Mouse (Mus musculus): ENCODE data around the gene Pramef8.
"Not testable (repeated sequence)": the region's sequence is repeated elsewhere in the genome, so short reads cannot be mapped to it uniquely, and the experiment has no call there.

The Pramef8 gene

GRCm38 (mm10) chr4:143412219-143413092, at the start of gene Pramef8:
Gene Pramef8, plus strand, starts transcription at chr4:143412426.
- peak; percentile 79 for DNase-seq (ENCODE audit: low spot score)

- DNase-seq (ENCODE audit: low spot score), result no peak
These were observed 45.7 kb upstream of the Pramef8 start for GRCm38 (mm10) chr4:143366415-143367041.

DNA sequence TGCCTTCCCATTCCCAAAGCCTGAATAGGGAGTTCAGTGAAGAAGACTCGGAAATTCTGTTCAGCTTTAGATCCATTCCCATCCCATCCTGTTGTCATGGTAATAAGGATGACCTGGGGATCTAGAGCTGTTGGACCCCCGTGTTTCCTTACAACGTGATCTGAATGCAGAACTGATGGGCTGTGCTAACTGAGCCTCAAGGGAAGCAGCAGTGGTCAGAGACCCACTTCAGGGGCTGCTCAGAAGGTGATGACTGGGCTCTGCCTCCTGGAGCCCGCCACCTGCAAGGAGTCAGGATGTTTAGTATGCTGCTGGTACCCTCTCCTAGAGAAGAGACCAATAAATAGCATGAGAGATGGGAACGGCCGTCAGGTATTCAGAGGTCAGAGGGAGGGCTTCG, 32.7 kb upstream of the Pramef8 start:
- DNase-seq (ENCODE audit: low spot score), result no peak

GRCm38 (mm10) chr4:143379931-143380715, 32.1 kb upstream of the Pramef8 start:
- no peak for DNase-seq (ENCODE audit: low spot score)

DNA sequence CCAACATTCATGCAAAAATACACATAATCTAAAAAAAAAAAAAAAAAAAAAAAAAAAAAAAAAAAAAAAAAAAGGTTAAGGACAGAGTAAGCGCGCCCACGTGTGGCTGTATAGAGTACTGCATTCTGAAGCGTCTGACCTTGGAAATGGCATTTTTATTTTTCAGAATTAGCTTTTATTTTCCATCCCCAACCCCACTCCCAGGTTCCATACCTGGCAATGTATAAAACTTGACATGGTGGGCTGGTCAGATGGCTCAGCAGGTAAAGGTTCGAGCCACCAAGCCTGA, 31.6 kb upstream of the Pramef8 start:
- DNase-seq (ENCODE audit: low spot score), result no peak

- DNase-seq (ENCODE audit: low spot score), result no peak
These were observed 30.1 kb upstream of the Pramef8 start for GRCm38 (mm10) chr4:143382163-143382562.

DNA sequence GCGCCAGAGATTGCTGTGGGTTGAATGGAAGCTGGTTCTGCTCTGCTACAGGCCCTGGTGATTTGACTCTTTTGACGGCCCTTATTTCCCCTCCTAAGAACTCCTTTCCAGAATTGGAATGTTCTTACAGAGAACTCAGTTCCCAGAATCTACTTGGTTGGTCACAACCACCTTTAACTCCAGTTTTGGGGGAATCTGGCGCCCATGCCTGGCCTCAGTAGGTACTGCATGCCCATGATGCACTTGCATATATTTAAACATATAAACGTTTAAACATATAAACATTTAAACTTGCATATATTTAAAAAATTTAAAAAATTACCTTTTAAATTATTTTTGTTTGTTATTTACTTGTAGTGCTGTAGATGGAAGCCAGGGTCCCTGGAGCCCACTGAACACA, 28.6 kb upstream of the Pramef8 start:
- no peak for DNase-seq (ENCODE audit: low spot score)

- DNase-seq (ENCODE audit: low spot score), result no peak
These were observed 23.1 kb upstream of the Pramef8 start for GRCm38 (mm10) chr4:143388955-143389702.

DNA sequence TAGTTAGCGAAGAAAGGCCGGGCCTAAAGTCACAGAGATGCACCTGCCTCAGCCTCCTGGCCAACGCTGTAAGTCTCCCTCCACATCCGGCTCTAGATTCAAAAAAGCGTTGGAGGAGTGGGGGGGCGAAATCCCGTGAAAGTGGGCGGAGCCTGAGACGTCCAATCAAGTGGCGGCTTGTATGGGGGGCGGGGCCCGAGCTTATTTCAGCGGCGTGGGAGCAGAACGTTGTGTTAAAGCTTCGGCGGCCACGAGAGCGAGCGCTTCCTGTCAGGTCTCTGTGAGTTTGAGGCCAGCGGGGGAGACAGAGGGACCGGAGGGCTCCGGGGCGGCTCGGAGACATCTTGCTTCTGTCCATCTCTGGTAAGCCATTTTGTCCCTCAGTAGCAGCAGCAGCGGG, 18.0 kb upstream of the Pramef8 start, which contains the start of gene Pramel1:
TSS of gene Pramel1 (plus strand) at position 248 of the 400 bp plus-strand sequence.
- no peak for DNase-seq (ENCODE audit: low spot score)

DNA sequence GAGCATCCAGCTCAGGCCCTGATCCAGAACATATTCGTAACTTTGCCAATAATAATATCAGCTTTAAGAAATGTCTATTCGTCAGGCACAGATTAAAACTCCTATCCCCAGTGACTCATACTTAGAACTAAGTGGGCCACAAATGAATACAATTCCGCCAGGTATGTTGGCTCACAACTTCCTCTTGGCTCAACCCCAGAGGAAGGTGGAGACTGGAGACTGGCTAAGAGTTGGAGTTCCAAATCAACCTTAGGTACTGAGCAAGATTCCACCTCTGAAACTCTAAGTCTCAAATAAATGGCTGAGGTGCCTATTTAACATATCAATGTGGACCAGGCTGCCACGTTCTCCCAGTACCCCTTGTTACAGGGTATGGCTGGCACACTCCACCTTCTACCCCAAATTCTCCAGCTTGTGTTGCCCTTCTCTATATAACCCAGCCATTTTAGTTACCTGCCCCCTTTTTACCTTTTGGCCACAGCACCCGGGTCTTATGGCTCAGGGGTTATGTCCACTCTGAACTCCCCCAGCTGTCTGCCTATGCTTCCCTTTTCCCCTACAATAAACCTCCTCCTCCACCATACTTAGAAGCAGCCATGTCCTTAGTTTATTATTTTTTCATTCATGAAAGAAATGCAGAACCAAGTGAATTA, 534 bp upstream of the Pramef8 start:
- no peak for DNase-seq (ENCODE audit: low spot score)

DNA sequence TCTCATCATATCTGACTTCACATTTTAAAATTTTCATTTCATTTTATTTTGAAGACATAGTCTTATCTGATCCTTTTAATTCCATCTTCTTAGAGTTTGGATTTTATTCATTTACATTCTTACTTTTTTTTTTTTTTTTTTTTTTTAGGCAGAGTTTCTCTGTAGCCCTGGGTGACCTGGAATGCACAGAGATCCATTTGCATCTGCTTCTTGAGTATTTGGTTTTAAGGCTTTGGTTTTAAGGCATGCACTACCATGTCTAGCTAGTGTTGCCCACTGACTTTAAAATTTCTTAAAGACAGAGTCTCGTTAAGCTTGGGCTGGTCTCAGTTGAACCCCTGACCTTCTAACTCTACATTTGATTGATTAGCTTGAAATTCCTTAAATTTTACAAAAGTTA, 1.4 kb downstream of the Pramef8 start:
- no peak for DNase-seq (ENCODE audit: low spot score)

GRCm38 (mm10) chr4:143414121-143414520, 1.9 kb downstream of the Pramef8 start:
- no peak for DNase-seq (ENCODE audit: low spot score)

DNA sequence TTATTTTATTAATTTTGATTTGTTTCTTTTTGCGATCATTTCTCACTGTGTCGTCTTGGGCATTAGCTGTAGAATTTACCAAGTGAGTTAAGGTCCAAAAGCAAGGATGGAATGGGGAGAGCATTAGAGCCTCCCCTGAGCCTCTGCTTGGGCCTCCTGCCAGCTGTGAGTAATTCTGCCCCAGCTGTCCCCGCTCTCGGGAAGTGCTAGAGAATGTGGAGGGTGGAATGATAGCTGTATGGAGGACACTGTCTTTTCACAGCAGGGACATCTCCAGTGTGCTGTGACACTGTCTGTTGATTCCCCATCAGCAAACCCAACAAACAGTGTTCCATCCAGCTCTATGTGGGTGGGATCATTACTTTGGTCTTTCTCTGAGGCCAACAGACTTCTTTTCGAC, 14.5 kb downstream of the Pramef8 start:
- not testable (repeated sequence) for DNase-seq (ENCODE audit: low spot score)

GRCm38 (mm10) chr4:143450224-143450623, 38.0 kb downstream of the Pramef8 start, which contains the start of gene Oog4:
Gene Oog4, minus strand, starts transcription at chr4:143450324.
- no peak for DNase-seq (ENCODE audit: low spot score)

Measured in layer of hippocampus, adult 9-10 months (tissue).